Mouse (Mus musculus): Measurements from ENCODE around the gene Vmn1r27.

Gene Vmn1r27

GRCm38 (mm10) chr6:58218721-58219120, at the start of gene Vmn1r27:
Gene Vmn1r27 (minus strand): TSS chr6:58218821.
- no peak for DNase-seq (ENCODE audit: low spot score in 2 of 2)

GRCm38 (mm10) chr6:58261737-58262136, 43.1 kb upstream of the Vmn1r27 start, which contains the start of gene Vmn1r28:
Gene Vmn1r28 (plus strand): TSS chr6:58262037.
- DNase-seq (ENCODE audit: low spot score in 2 of 2) = no peak

- DNase-seq (ENCODE audit: low spot score in 2 of 2) = no peak
Measured at GRCm38 (mm10) chr6:58216119-58216518, 2.5 kb downstream of the Vmn1r27 start.
